Mouse (Mus musculus) lung, postnatal 0 days (tissue): ENCODE measurements around the gene Tmem233. TPM values are rescaled to one million over a fixed set of nuclear protein-coding genes. Genes with fewer than 3 reads are reported as not detected.

ENCODE experiments used
- ATAC-seq: fragments of 200-750 bp; cut with Nextera tagmentation; 2 replicates; pipeline ENCODE4 v1.8.0; 2017; ENCODE audit warnings: moderate library complexity
- DNase-seq: peaks from one replicate; pipeline ENCODE4 v3.0.0-alpha.2; 2016; ENCODE audit warnings: low spot score
- H3K27ac ChIP-seq: fragments of 300-500 bp; sonication (generic); 2 replicates; pipeline ENCODE4 v1.5.1; 2014; ENCODE audit warnings: antibody characterized with exemption, mild to moderate bottlenecking, low read length, mixed read lengths
- H3K27me3 ChIP-seq: fragments of 300-500 bp; sonication (generic); replicated peaks from 2 replicates; pipeline ENCODE4 v1.6.1; 2014; ENCODE audit warnings: low read length, mixed read lengths; ENCODE audit not compliant: insufficient read depth
- H3K36me3 ChIP-seq: fragments of 300-500 bp; sonication (generic); 2 replicates; pipeline ENCODE4 v1.6.1; 2014; ENCODE audit warnings: low read length, mixed read lengths; ENCODE audit not compliant: insufficient read depth
- H3K4me1 ChIP-seq: fragments of 300-500 bp; sonication (generic); 2 replicates; pipeline ENCODE4 v1.6.1; 2014; ENCODE audit warnings: antibody characterized with exemption, low read depth, low read length, mixed read lengths; ENCODE audit not compliant: insufficient read depth
- H3K4me2 ChIP-seq: fragments of 300-500 bp; sonication (generic); replicated peaks from 2 replicates; pipeline ENCODE4 v1.6.1; 2014; ENCODE audit warnings: low read depth, mild to moderate bottlenecking, low read length, moderate library complexity, mixed read lengths
- H3K4me3 ChIP-seq: fragments of 300-500 bp; sonication (generic); 2 replicates; pipeline ENCODE4 v1.5.1; 2014; ENCODE audit warnings: low read depth, low read length
- H3K9ac ChIP-seq: fragments of 300-500 bp; sonication (generic); replicated peaks from 2 replicates; pipeline ENCODE4 v1.6.1; 2014; ENCODE audit warnings: low read depth, mild to moderate bottlenecking
- H3K9me3 ChIP-seq: fragments of 300-500 bp; sonication (generic); 2 replicates; pipeline ENCODE4 v1.6.1; 2016; ENCODE audit warnings: low read length, mixed read lengths
- CTCF ChIP-seq: IDR thresholded peaks from 2 replicates; pipeline ENCODE4 v1.5.1; 2016; ENCODE audit warnings: antibody characterized with exemption, mild to moderate bottlenecking
- EP300 ChIP-seq: IDR thresholded peaks from 2 replicates; pipeline ENCODE4 v1.6.1; 2016; ENCODE audit warnings: antibody characterized with exemption, mild to moderate bottlenecking, control low read depth
- WGBS: fragments of 180-500 bp; shearing (Covaris S2); extraction: QIAGEN DNeasy Blood & Tissue Kit; methylation state at CpG from one replicate; pipeline ENCODE4 v1.1.7; 2014; 5-methylcytosine and 5-hydroxymethylcytosine counted together
- polyA plus RNA-seq: library from polyadenylated mRNA; unstranded; fragments of >200 nt; fragmentation: Nextera tagmentation; extraction: Ambion mirVana; gene quantifications from 2 replicates; pipeline ENCODE4 v1.2.1, GENCODE M21; 2015

Gene Tmem233
- polyA plus RNA-seq = 0.11 and 0.18 TPM in 2 replicates

DNA sequence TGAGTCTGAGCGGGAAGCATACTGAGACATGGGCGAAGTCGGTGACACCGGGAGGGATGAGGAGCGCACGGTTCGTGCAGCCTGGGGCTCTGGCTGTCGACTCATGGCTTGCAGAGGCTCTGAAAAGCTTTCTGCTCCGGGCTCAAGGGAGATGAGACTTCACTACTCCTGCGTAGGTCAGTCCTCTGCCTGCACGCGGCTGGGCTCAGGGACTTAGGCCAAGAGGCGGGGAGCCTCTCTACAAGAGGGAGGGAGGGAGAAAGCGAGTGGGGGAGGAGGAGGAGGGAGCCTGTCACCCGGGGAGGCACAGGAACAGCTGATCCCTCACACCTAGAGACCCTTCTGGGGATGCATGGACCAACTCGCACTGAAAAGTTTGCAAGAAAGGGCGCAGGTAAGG lies at the start of gene Tmem233:
Gene Tmem233, minus strand, starts transcription at position 164 of the 400 bp plus-strand sequence.
- Histone ChIP-seq H3K27ac (no peak within 1 kb of the TSS), H3K4me3 (no peak within 1 kb of the TSS), H3K4me1 (no peaks in the 10 kb centered on the region), H3K4me2 (0 out of 2 replicates have a peak within 1 kb of the TSS, but pooled peaks have one; percentile 1), H3K9me3 (no peaks in the 10 kb centered on the region), H3K9ac (no peak within 1 kb of the TSS), H3K36me3 (no peaks in the 10 kb centered on the region), H3K27me3 (0 out of 2 replicates have a peak, but pooled peaks cover 6% of the 10 kb centered on the region)
- no peak for ATAC-seq
- TF ChIP-seq CTCF (no peak), EP300 (no peak)
- 12% methylated on average over 17 of the region's 17 CpGs for WGBS
- DNase-seq = no peak

DNA sequence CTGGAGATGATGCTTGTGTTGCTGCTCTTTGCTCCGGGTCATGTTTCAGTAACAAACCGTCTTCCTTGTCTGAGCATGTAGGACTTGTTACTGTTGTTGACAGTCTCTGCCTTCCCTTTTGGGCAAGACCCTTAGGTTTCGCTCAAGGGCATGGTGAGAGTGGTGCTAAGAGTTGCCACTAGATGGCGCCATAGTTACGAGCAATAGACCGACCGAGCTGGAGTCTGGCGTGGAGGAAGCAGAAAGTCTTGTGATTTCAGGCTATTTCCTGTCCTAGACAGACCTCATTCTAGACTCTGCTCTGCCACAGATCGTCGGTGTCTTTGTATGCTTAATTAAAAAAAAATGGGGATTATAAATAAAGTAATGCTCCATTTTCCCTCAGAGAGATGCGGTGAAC lies 40.3 kb upstream of the Tmem233 start:
- no peaks in the 10 kb centered on the region for H3K36me3 ChIP-seq
- DNase-seq (peak; percentile 89), ATAC-seq (peak; percentile 57)
- H3K9me3 ChIP-seq = no peaks in the 10 kb centered on the region
- no peak for TF ChIP-seq EP300
- TF ChIP-seq CTCF = peak; percentile 96
- H3K27ac ChIP-seq = no peak overlapping the region
- H3K27me3 ChIP-seq = no peaks in the 10 kb centered on the region
- H3K4me2 ChIP-seq = no peak overlapping the region
- no peak overlapping the region for H3K4me3 ChIP-seq
- H3K9ac ChIP-seq = no peak overlapping the region
- no peaks in the 10 kb centered on the region for H3K4me1 ChIP-seq
- WGBS = 11% methylated on average over 11 of the region's 11 CpGs

DNA sequence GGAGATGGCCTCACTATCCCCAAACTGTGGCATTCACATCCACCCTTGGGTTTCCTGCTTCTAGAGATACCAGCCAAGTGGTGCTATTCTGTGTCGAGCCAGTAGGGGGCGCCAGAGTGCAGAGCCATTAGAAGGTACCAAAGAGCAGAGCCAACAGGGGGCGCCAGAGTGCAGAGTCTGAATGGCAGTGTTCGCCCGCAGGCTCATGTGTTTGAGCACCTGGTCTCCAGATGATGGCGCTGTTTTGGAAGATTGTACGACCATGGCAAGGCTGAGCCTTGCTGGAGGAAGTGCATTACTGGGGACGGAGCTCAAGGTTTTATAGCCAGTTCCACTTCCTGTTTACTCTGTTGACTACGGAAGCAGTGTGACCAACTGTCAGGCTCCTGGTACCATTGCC lies 33.5 kb upstream of the Tmem233 start:
- Histone ChIP-seq H3K36me3 (no peaks in the 10 kb centered on the region), H3K4me2 (no peak overlapping the region), H3K27me3 (no peaks in the 10 kb centered on the region), H3K9ac (no peak overlapping the region), H3K4me1 (no peaks in the 10 kb centered on the region), H3K4me3 (no peak overlapping the region), H3K27ac (no peak overlapping the region), H3K9me3 (no peaks in the 10 kb centered on the region)
- ATAC-seq (peak; percentile 20; the same call in 1 of the 2 replicates), DNase-seq (peak; percentile 46)
- TF ChIP-seq CTCF (peak; percentile 93), EP300 (no peak)
- 32% methylated on average over 9 of the region's 9 CpGs for WGBS

DNA sequence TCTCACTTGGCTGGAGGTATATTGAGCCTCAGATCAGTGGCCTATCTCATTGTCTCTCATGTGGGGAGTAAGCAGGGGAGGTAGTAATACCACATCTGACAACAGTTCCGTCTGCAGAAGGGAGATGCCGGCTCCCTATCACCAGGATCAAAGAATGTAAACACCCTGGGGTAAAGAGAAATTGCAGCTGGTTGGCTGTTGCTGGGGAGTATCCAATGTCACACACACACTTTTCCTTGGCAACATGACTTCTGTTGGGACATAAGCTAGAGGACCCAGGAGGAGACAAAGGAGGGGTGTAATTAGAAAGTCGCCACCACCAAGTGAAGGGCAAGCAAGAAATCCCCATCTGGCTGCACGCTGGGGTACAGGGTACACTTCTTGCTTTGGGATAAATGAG lies 33.1 kb upstream of the Tmem233 start:
- no peak overlapping the region for H3K4me3 ChIP-seq
- H3K4me2 ChIP-seq = no peak overlapping the region
- peak; percentile 60 for DNase-seq
- H3K36me3 ChIP-seq = no peaks in the 10 kb centered on the region
- ATAC-seq = peak; percentile 57
- no peaks in the 10 kb centered on the region for H3K27me3 ChIP-seq
- H3K4me1 ChIP-seq = no peaks in the 10 kb centered on the region
- H3K9ac ChIP-seq = no peak overlapping the region
- peak overlapping the region; percentile 26; the same call in 1 of the 2 replicates for H3K27ac ChIP-seq
- TF ChIP-seq EP300 (no peak), CTCF (no peak)
- H3K9me3 ChIP-seq = no peaks in the 10 kb centered on the region
- whole genome bisulfite sequencing = 28% methylated on average over 4 of the region's 4 CpGs

DNA sequence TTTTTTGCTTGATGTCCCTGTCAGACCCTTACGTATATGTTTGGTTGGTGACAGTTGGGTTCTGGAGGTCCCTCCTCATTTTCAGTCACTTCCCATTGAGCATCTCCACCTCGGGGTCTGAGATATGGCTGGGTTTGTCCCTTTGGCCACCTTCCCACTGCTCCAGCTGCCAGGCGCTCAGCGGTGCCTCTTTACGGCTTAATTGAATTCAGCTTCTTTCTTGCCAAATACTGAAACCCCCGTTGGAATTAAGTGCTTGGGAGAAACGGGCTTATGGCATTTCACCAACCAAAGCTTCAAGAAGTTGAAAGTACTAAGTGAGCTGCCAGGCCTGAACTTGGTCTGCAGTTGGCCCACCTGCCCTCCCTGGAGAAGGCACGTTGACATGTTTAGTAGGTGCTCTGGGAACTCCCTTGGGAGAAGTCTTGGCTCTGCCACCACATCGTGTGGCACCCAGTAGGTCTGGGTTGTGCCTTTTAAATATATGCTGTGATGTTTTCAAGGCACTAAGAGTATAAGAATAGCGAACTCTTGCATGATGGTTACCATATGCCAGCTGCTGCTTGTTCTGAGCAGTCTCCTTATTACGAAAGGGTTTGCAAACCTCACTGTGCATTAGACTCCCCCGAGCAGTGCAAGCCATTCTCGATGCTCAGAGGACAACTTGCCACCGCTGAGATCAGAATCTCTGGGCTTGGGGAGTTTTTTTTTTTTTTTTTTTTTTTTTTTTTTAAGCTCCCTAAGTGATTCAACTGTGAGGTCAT lies 32.2 kb upstream of the Tmem233 start:
- no peaks in the 10 kb centered on the region for H3K4me1 ChIP-seq
- no peaks in the 10 kb centered on the region for H3K9me3 ChIP-seq
- 0 out of 2 replicates have a peak overlapping the region, but pooled peaks have one; percentile 14 for H3K27ac ChIP-seq
- no peak for TF ChIP-seq CTCF
- no peak for TF ChIP-seq EP300
- WGBS = 56% methylated on average over 14 of the region's 14 CpGs
- no peak overlapping the region for H3K4me2 ChIP-seq
- DNase-seq (peak; percentile 83), ATAC-seq (peak; percentile 88)
- H3K4me3 ChIP-seq = no peak overlapping the region
- no peak overlapping the region for H3K9ac ChIP-seq
- no peaks in the 10 kb centered on the region for H3K27me3 ChIP-seq
- H3K36me3 ChIP-seq = no peaks in the 10 kb centered on the region

DNA sequence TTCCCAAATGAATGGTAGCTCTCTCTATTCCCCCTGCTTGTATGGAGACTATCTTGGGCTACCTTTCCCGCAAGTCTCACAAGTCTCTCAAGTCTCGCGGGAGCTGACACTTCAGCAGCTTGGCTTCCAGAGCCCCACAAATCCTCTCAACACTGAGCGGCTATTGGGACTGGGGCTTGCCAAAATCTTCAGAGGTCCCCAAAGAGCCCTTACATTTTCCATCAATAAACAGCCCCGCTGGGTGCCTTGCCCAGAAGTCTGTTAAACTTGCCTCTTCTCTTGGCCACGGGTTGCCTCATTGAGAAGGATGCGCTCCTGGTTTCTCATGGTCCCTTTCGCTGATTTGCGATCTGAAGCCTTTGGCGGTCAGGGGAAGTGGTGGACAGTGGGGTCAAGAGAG lies 25.6 kb upstream of the Tmem233 start:
- Histone ChIP-seq H3K4me1 (no peaks in the 10 kb centered on the region), H3K4me3 (no peak overlapping the region)

More for the DNA sequence above, 25.6 kb upstream of the Tmem233 start:
- no peaks in the 10 kb centered on the region for H3K27me3 ChIP-seq
- H3K27ac ChIP-seq = no peak overlapping the region
- no peak overlapping the region for H3K4me2 ChIP-seq
- no peak overlapping the region for H3K9ac ChIP-seq
- TF ChIP-seq EP300 = no peak
- TF ChIP-seq CTCF = no peak
- ATAC-seq (no peak), DNase-seq (no peak)
- 90% methylated on average over 10 of the region's 10 CpGs for WGBS
- H3K9me3 ChIP-seq = no peaks in the 10 kb centered on the region
- no peaks in the 10 kb centered on the region for H3K36me3 ChIP-seq
